Mouse (Mus musculus) heart, postnatal 0 days (tissue): ENCODE data around the gene Hspa5. TPM values are rescaled to one million over a fixed set of nuclear protein-coding genes. Genes with fewer than 3 reads are reported as not detected.

Experiments used
- ATAC-seq: fragments of 200-750 bp; cut with Nextera tagmentation; 2 replicates; pipeline ENCODE4 v1.8.0; 2017; ENCODE audit warnings: low read depth, moderate number of reproducible peaks, moderate library complexity; ENCODE audit not compliant: insufficient read depth
- DNase-seq: peaks from one replicate; pipeline ENCODE4 v3.0.0-alpha.2; 2016; ENCODE audit warnings: low spot score
- H3K27ac ChIP-seq: fragments of 300-500 bp; sonication (generic); 2 replicates; pipeline ENCODE4 v1.5.1; 2014; ENCODE audit warnings: low read depth, mild to moderate bottlenecking
- H3K27me3 ChIP-seq: fragments of 300-500 bp; sonication (generic); 2 replicates; pipeline ENCODE4 v1.6.1; 2014; ENCODE audit warnings: low read length, mixed read lengths; ENCODE audit not compliant: control insufficient read depth, insufficient read depth
- H3K36me3 ChIP-seq: fragments of 300-500 bp; sonication (generic); replicated peaks from 2 replicates; pipeline ENCODE4 v1.6.1; 2014; ENCODE audit warnings: low read length, mixed read lengths; ENCODE audit not compliant: control insufficient read depth, insufficient read depth
- H3K4me1 ChIP-seq: fragments of 300-500 bp; sonication (generic); 2 replicates; pipeline ENCODE4 v1.6.1; 2014; ENCODE audit warnings: antibody characterized with exemption; ENCODE audit not compliant: control insufficient read depth, insufficient read depth
- H3K4me2 ChIP-seq: fragments of 300-500 bp; sonication (generic); 2 replicates; pipeline ENCODE4 v1.6.1; 2014; ENCODE audit warnings: low read depth, mild to moderate bottlenecking, low read length, moderate library complexity
- H3K4me3 ChIP-seq: fragments of 300-500 bp; sonication (generic); 2 replicates; pipeline ENCODE4 v1.5.1; 2014; ENCODE audit warnings: low read depth, low read length
- H3K9ac ChIP-seq: fragments of 300-500 bp; sonication (generic); replicated peaks from 2 replicates; pipeline ENCODE4 v1.6.1; 2014; ENCODE audit warnings: low read depth, low read length, mixed read lengths
- H3K9me3 ChIP-seq: fragments of 300-500 bp; sonication (generic); replicated peaks from 2 replicates; pipeline ENCODE4 v1.6.1; 2016; ENCODE audit warnings: low read length; ENCODE audit not compliant: control insufficient read depth
- CTCF ChIP-seq: IDR thresholded peaks from 2 replicates; pipeline ENCODE4 v1.5.1; 2016; ENCODE audit warnings: antibody characterized with exemption, control low read depth, low read depth
- EP300 ChIP-seq: IDR thresholded peaks from 2 replicates; pipeline ENCODE4 v1.6.1; 2016; ENCODE audit warnings: antibody characterized with exemption, low read depth
- WGBS: fragments of 180-500 bp; shearing (Covaris S2); extraction: QIAGEN DNeasy Blood & Tissue Kit; methylation state at CpG from one replicate; pipeline ENCODE4 v1.1.7; 2014; 5-methylcytosine and 5-hydroxymethylcytosine counted together
- polyA plus RNA-seq: library from polyadenylated mRNA; unstranded; fragments of >200 nt; fragmentation: Nextera tagmentation; extraction: Ambion mirVana; gene quantifications from 2 replicates; pipeline ENCODE4 v1.2.1, GENCODE M21; 2015
- total RNA-seq: library from RNA; depleted of rRNA; stranded (reverse); fragments of >200 nt; gene quantifications from 2 replicates; pipeline ENCODE4 v1.2.3, GENCODE M21; 2014; ENCODE audit warnings: low replicate concordance

The Hspa5 gene
- total and polyA plus RNA-seq, 2 experiments from 2014 or later, result 175 to 348 TPM

GRCm38 (mm10) chr2:34739684-34740391 lies 31.9 kb upstream of the Hspa5 start:
- no peak for ATAC-seq
- 65% methylated on average over 1 of the region's 1 CpGs for WGBS
- H3K27ac ChIP-seq, result no peak overlapping the region

GRCm38 (mm10) chr2:34741390-34742159 lies 30.2 kb upstream of the Hspa5 start:
- ATAC-seq (no peak), DNase-seq (no peak)
- TF ChIP-seq CTCF (no peak), EP300 (no peak)
- H3K27ac ChIP-seq, result no peak overlapping the region
- H3K4me3 ChIP-seq, result no peak overlapping the region
- H3K9me3 ChIP-seq, result no peaks in the 10 kb centered on the region
- H3K36me3 ChIP-seq, result peaks cover 3% of the 10 kb centered on the region; the same call in 1 of the 2 replicates
- H3K4me1 ChIP-seq, result peaks cover 6% of the 10 kb centered on the region; the same call in 1 of the 2 replicates
- no peak overlapping the region for H3K4me2 ChIP-seq
- no peak overlapping the region for H3K9ac ChIP-seq
- no peaks in the 10 kb centered on the region for H3K27me3 ChIP-seq
- WGBS, result 86% methylated on average over 12 of the region's 12 CpGs

More at GRCm38 (mm10) chr2:34739684-34740391, 31.9 kb upstream of the Hspa5 start:
- no peak overlapping the region for H3K4me2 ChIP-seq
- H3K4me1 ChIP-seq, result peaks cover 6% of the 10 kb centered on the region; the same call in 1 of the 2 replicates
- no peaks in the 10 kb centered on the region for H3K27me3 ChIP-seq
- TF ChIP-seq EP300, result no peak
- TF ChIP-seq CTCF, result no peak
- H3K36me3 ChIP-seq, result peaks cover 3% of the 10 kb centered on the region; the same call in 1 of the 2 replicates
- H3K9ac ChIP-seq, result no peak overlapping the region
- DNase-seq, result no peak
- no peak overlapping the region for H3K4me3 ChIP-seq
- H3K9me3 ChIP-seq, result no peaks in the 10 kb centered on the region

- Histone ChIP-seq H3K9ac (no peak overlapping the region), H3K27me3 (no peaks in the 10 kb centered on the region), H3K9me3 (no peaks in the 10 kb centered on the region), H3K36me3 (peaks cover 3% of the 10 kb centered on the region; the same call in 1 of the 2 replicates), H3K4me3 (no peak overlapping the region), H3K4me2 (no peak overlapping the region), H3K4me1 (peaks cover 6% of the 10 kb centered on the region; the same call in 1 of the 2 replicates), H3K27ac (no peak overlapping the region)
- no peak for DNase-seq
- 77% methylated on average over 8 of the region's 8 CpGs for WGBS
- no peak for ATAC-seq
- no peak for TF ChIP-seq EP300
Observed at GRCm38 (mm10) chr2:34742675-34743074, 29.1 kb upstream of the Hspa5 start.

GRCm38 (mm10) chr2:34744476-34744875 lies 27.3 kb upstream of the Hspa5 start:
- Histone ChIP-seq H3K27me3 (no peaks in the 10 kb centered on the region), H3K9me3 (no peaks in the 10 kb centered on the region), H3K9ac (no peak overlapping the region), H3K4me1 (peaks cover 6% of the 10 kb centered on the region; the same call in 1 of the 2 replicates), H3K36me3 (peaks cover 3% of the 10 kb centered on the region; the same call in 1 of the 2 replicates), H3K4me2 (no peak overlapping the region), H3K4me3 (no peak overlapping the region), H3K27ac (no peak overlapping the region)
- ATAC-seq (no peak), DNase-seq (no peak)
- TF ChIP-seq CTCF (no peak), EP300 (no peak)
- WGBS, result 96% methylated on average over 8 of the region's 8 CpGs

GRCm38 (mm10) chr2:34745673-34746072 lies 26.1 kb upstream of the Hspa5 start:
- peaks cover 3% of the 10 kb centered on the region; the same call in 1 of the 2 replicates for H3K36me3 ChIP-seq
- H3K9me3 ChIP-seq, result no peaks in the 10 kb centered on the region
- peaks cover 6% of the 10 kb centered on the region; the same call in 1 of the 2 replicates for H3K4me1 ChIP-seq
- H3K9ac ChIP-seq, result no peak overlapping the region
- no peaks in the 10 kb centered on the region for H3K27me3 ChIP-seq
- DNase-seq (no peak), ATAC-seq (no peak)
- no peak overlapping the region for H3K4me2 ChIP-seq
- WGBS, result 79% methylated on average over 2 of the region's 2 CpGs
- no peak overlapping the region for H3K4me3 ChIP-seq
- no peak for TF ChIP-seq CTCF
- TF ChIP-seq EP300, result no peak
- no peak overlapping the region for H3K27ac ChIP-seq
